Mouse (Mus musculus) hindbrain, postnatal 0 days (tissue): Measurements from ENCODE around the gene Slfn5. TPM values are rescaled to one million over a fixed set of nuclear protein-coding genes. Genes with fewer than 3 reads are reported as not detected.
"Not testable (repeated sequence)": the region's sequence is repeated elsewhere in the genome, so short reads cannot be mapped to it uniquely, and the experiment has no call there.

Experiments
- ATAC-seq: fragments of 200-750 bp; cut with Nextera tagmentation; 2 replicates; pipeline ENCODE4 v1.8.0; 2017; ENCODE audit warnings: mild to moderate bottlenecking, moderate TSS enrichment, moderate library complexity
- DNase-seq: peaks from one replicate; pipeline ENCODE4 v3.0.0-alpha.2; 2015; ENCODE audit warnings: low spot score
- H3K27ac ChIP-seq: fragments of 300-500 bp; sonication (generic); 2 replicates; pipeline ENCODE4 v1.5.1; 2014; ENCODE audit warnings: mild to moderate bottlenecking
- H3K27me3 ChIP-seq: fragments of 300-500 bp; sonication (generic); 2 replicates; pipeline ENCODE4 v1.6.1; 2014; ENCODE audit warnings: low read length, mixed read lengths; ENCODE audit not compliant: insufficient read depth
- H3K36me3 ChIP-seq: fragments of 300-500 bp; sonication (generic); 2 replicates; pipeline ENCODE4 v1.6.1; 2014; ENCODE audit warnings: low read length, mixed read lengths; ENCODE audit not compliant: insufficient read depth
- H3K4me1 ChIP-seq: fragments of 300-500 bp; sonication (generic); 2 replicates; pipeline ENCODE4 v1.6.1; 2014; ENCODE audit warnings: antibody characterized with exemption, low read length, mixed read lengths; ENCODE audit not compliant: insufficient read depth
- H3K4me2 ChIP-seq: fragments of 300-500 bp; sonication (generic); 2 replicates; pipeline ENCODE4 v1.6.1; 2014; ENCODE audit warnings: low read depth, mild to moderate bottlenecking, low read length, moderate library complexity, mixed read lengths
- H3K4me3 ChIP-seq: fragments of 300-500 bp; sonication (generic); 2 replicates; pipeline ENCODE4 v1.5.1; 2014; ENCODE audit warnings: low read length
- H3K9ac ChIP-seq: fragments of 300-500 bp; sonication (generic); replicated peaks from 2 replicates; pipeline ENCODE4 v1.6.1; 2014; ENCODE audit warnings: mild to moderate bottlenecking, low read length, moderate library complexity, mixed read lengths
- H3K9me3 ChIP-seq: fragments of 300-500 bp; sonication (generic); 2 replicates; pipeline ENCODE4 v1.6.1; 2016; ENCODE audit warnings: low read length, mixed read lengths
- CTCF ChIP-seq: IDR thresholded peaks from 2 replicates; pipeline ENCODE4 v1.5.1; 2016; ENCODE audit warnings: antibody characterized with exemption, control low read depth, low read depth
- WGBS: fragments of 180-500 bp; shearing (Covaris S2); extraction: QIAGEN DNeasy Blood & Tissue Kit; methylation state at CpG from one replicate; pipeline ENCODE4 v1.1.7; 2014; 5-methylcytosine and 5-hydroxymethylcytosine counted together
- polyA plus RNA-seq: library from polyadenylated mRNA; unstranded; fragments of >200 nt; fragmentation: Nextera tagmentation; extraction: Ambion mirVana; gene quantifications from 2 replicates; pipeline ENCODE4 v1.2.1, GENCODE M21; 2015
- total RNA-seq: library from RNA; depleted of rRNA; stranded (reverse); fragments of >200 nt; gene quantifications from 2 replicates; pipeline ENCODE4 v1.2.3, GENCODE M21; 2014

Slfn5 gene
- total and polyA plus RNA-seq, 2 experiments from 2014 or later: 2.2 to 2.4 TPM

DNA sequence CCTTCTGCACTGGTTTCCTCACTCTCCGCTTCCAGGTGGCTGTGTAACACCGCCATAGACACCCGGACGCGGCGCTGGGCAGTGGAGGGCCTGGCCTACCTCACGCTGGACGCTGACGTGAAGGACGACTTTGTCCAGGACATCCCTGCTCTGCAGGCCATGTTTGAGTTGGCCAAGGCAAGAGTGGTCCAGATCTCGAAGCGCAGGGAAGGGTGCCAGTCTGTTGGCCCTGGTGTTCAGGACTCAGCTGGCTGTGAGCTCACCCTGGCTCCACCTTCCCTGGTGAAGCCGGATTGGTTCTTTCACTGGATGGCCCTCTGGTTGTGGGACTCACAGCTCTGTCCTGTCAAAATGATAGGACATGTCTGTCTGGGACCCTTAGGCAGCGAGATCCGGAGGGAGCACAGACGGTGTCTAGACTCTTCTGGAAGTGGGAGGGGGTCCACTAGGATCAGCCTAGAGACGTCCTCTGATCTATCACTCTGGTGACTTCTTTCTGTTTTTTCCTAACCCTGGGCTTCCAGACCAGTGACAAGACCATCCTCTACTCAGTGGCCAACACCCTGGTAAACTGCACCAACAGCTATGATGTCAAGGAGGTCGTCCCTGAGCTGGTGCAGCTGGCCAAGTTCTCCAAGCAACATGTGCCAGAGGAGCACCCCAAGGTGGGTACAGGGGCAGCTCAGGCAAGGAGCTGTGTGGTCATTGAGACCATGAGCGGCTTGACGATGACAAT lies 22.1 kb upstream of the Slfn5 start:
- DNase-seq (no peak), ATAC-seq (no peak)
- Histone ChIP-seq H3K4me2 (no peak overlapping the region), H3K9me3 (no peaks in the 10 kb centered on the region), H3K27ac (no peak overlapping the region), H3K9ac (no peak overlapping the region), H3K4me1 (no peaks in the 10 kb centered on the region), H3K27me3 (peaks cover 20% of the 10 kb centered on the region), H3K36me3 (no peaks in the 10 kb centered on the region), H3K4me3 (no peak overlapping the region)
- TF ChIP-seq CTCF: no peak
- 44% methylated on average over 20 of the region's 20 CpGs for WGBS

DNA sequence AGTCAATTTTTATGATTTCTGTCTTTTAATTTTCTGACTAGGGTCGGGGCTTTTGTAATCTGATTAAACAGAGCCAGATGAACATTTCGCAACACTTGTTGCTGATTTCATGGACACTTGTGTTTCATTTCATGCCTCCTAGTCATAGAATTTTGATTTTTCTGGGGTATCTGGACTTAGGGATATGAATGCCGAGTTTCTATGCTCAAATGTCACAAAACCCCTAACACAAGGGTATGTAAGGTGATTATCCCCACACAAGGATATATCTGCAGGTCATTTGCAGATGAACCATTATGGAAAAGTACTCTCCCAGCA lies 21.6 kb upstream of the Slfn5 start:
- Histone ChIP-seq H3K9me3 (no peaks in the 10 kb centered on the region), H3K9ac (no peak overlapping the region), H3K27ac (no peak overlapping the region), H3K36me3 (no peaks in the 10 kb centered on the region), H3K4me1 (no peaks in the 10 kb centered on the region), H3K27me3 (peaks cover 24% of the 10 kb centered on the region), H3K4me3 (0 out of 2 replicates have a peak overlapping the region, but pooled peaks have one; percentile 52), H3K4me2 (peak overlapping the region; percentile 81)
- no peak for ATAC-seq
- no peak for TF ChIP-seq CTCF
- WGBS: 54% methylated on average over 3 of the region's 3 CpGs
- DNase-seq: no peak

DNA sequence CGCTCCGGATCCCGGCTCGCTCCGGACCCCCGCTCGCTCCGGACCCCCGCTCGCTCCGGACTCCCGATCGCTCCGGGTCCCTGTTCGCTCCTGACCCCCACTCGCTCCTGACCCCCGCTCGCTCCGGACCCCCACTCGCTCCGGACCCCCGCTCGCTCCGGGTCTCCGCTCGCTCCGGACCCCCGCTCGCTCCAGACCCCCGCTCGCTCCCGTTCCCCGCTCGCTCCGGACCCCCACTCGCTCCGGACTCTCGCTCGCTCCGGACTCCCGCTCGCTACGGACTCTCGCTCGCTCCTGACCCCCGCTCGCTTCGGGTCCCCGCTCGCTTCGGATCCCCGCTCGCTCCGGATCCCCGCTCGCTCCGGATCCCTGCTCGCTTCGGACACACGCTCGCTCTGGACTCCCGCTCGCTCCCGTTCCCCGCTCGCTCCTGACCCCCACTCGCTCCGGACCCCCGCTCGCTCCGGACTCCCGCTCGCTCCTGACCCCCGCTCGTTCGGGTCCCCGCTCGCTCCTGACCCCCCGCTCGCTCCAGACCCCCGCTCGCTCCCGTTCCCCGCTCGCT lies 20.7 kb upstream of the Slfn5 start:
- H3K27me3 ChIP-seq: peaks cover 24% of the 10 kb centered on the region
- H3K4me2 ChIP-seq: peak overlapping the region; percentile 81
- H3K9ac ChIP-seq, H3K27ac ChIP-seq, ATAC-seq, H3K4me1 ChIP-seq, H3K36me3 ChIP-seq, H3K9me3 ChIP-seq: not testable (repeated sequence)
- peak overlapping the region; percentile 52 for H3K4me3 ChIP-seq
- DNase-seq: peak; percentile 25
- 2% methylated on average over 78 of the region's 85 CpGs for WGBS

- H3K4me1 ChIP-seq, H3K9me3 ChIP-seq, H3K27ac ChIP-seq, ATAC-seq, H3K36me3 ChIP-seq: not testable (repeated sequence)
- 4% methylated on average over 47 of the region's 63 CpGs for WGBS
- Histone ChIP-seq H3K4me2 (peak overlapping the region; percentile 81), H3K27me3 (peaks cover 25% of the 10 kb centered on the region), H3K9ac (peak overlapping the region; percentile 45; the same call in 1 of the 2 replicates), H3K4me3 (peak overlapping the region; percentile 52)
- DNase-seq: peak; percentile 24
Observed at GRCm38 (mm10) chr11:82931161-82931560, 20.0 kb upstream of the Slfn5 start.

DNA sequence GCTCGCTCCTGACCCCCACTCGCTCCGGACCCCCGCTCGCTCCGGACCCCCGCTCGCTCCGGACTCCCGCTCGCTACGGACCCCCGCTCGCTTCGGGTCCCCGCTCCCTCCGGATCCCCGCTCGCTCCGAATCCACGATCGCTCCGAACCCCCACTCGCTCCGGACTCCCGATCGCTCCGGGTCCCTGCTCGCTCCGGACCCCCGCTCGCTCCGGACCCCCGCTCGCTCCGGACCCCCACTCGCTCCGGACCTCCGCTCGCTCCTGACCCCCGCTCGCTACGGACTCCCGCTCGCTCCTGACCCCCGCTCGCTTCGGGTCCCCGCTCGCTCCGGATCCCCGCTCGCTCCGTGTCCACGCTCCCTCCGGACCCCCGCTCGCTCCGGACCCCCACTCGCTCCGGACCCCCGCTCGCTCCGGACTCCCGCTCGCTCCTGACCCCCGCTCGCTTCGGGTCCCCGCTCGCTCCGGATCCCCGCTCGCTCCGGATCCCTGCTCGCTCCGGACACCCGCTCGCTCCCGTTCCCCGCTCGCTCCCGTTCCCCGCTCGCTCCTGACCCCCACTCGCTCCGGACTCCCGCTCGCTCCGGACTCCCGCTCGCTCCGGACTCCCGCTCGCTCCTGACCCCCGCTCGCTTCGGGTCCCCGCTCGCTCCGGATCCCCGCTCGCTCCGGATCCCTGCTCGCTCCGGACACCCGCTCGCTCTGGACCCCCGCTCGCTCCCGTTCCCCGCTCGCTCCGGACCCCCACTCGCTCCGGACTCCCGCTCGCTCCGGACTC lies 19.3 kb upstream of the Slfn5 start:
- peaks cover 31% of the 10 kb centered on the region for H3K27me3 ChIP-seq
- DNase-seq: peak; percentile 11
- 1% methylated on average over 103 of the region's 119 CpGs for WGBS
- not testable (repeated sequence) for H3K27ac ChIP-seq, H3K36me3 ChIP-seq, H3K9me3 ChIP-seq, ATAC-seq, H3K4me1 ChIP-seq
- peak overlapping the region; percentile 52 for H3K4me3 ChIP-seq
- peak overlapping the region; percentile 81 for H3K4me2 ChIP-seq
- H3K9ac ChIP-seq: peak overlapping the region; percentile 45

DNA sequence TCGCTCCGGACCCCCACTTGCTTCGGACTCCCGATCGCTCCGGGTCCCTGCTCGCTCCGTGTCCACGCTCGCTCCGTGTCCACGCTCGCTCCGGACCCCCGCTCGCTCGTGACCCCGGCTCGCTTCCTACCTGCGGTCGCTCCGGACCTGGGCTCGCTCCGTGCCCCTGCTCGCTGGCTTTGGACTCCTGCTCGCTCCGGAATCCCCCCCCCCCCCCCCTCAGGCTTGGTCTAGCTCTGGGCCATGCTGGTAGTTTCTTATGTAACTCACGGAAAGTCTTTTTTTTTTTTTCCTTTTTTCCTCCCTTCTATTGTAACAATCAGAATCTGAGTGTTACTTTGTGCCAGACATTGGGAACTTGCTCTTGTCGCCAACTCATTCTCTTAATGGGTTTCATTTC lies 18.0 kb upstream of the Slfn5 start:
- H3K27me3 ChIP-seq: peaks cover 31% of the 10 kb centered on the region

More for the DNA sequence above, 18.0 kb upstream of the Slfn5 start:
- DNase-seq: no peak
- ATAC-seq: 0 out of 2 replicates have a peak, but pooled peaks have one; percentile 56
- H3K36me3 ChIP-seq: no peaks in the 10 kb centered on the region
- no peaks in the 10 kb centered on the region for H3K9me3 ChIP-seq
- no peak overlapping the region; the same call in 1 of the 2 replicates for H3K9ac ChIP-seq
- peak overlapping the region; percentile 52 for H3K4me3 ChIP-seq
- H3K27ac ChIP-seq: no peak overlapping the region
- H3K4me2 ChIP-seq: peak overlapping the region; percentile 81
- WGBS: under 1% methylated on average over 27 of the region's 29 CpGs
- H3K4me1 ChIP-seq: no peaks in the 10 kb centered on the region
- TF ChIP-seq CTCF: no peak
